Mouse (Mus musculus) ES-Bruce4 (cell line): ENCODE measurements around the gene Prox1. TPM values are rescaled to one million over a fixed set of nuclear protein-coding genes. Genes with fewer than 3 reads are reported as not detected.

Experiments
- H3K27ac ChIP-seq: 2 replicates; pipeline ENCODE4 v1.5.1; 2012; ENCODE audit warnings: low read length, inconsistent platforms; ENCODE audit not compliant: insufficient read depth
- H3K27me3 ChIP-seq: 2 replicates; pipeline ENCODE4 v1.6.1; 2012; ENCODE audit warnings: mild to moderate bottlenecking, low read length, inconsistent platforms; ENCODE audit not compliant: control insufficient read depth, poor library complexity, insufficient read depth, severe bottlenecking
- H3K36me3 ChIP-seq: 2 replicates; pipeline ENCODE4 v1.6.1; 2012; ENCODE audit warnings: inconsistent platforms, mild to moderate bottlenecking, low read length, moderate library complexity; ENCODE audit not compliant: control insufficient read depth, poor library complexity, insufficient read depth, severe bottlenecking
- H3K4me1 ChIP-seq: one replicate; pipeline ENCODE4 v1.8.1; 2011; ENCODE audit warnings: low read length; ENCODE audit not compliant: control insufficient read depth, insufficient read depth
- H3K4me3 ChIP-seq: 2 replicates; pipeline ENCODE4 v1.5.1; 2011; ENCODE audit warnings: low read depth, mild to moderate bottlenecking, low read length
- H3K9ac ChIP-seq: 2 replicates; pipeline ENCODE4 v1.6.1; 2012; ENCODE audit warnings: low read depth, mild to moderate bottlenecking, inconsistent platforms; ENCODE audit not compliant: poor library complexity, severe bottlenecking
- H3K9me3 ChIP-seq: replicated peaks from 2 replicates; pipeline ENCODE4 v1.6.1; 2012; ENCODE audit warnings: mild to moderate bottlenecking, low read length, inconsistent platforms; ENCODE audit not compliant: control insufficient read depth, poor library complexity, insufficient read depth, severe bottlenecking
- CTCF ChIP-seq: IDR thresholded peaks from one replicate; pipeline ENCODE4 v1.8.1; 2011; ENCODE audit warnings: low read depth, low read length
- EP300 ChIP-seq: IDR thresholded peaks from 2 replicates; pipeline ENCODE4 v1.6.1; 2011; ENCODE audit warnings: low read depth, low read length; ENCODE audit not compliant: insufficient read depth
- POLR2A ChIP-seq: IDR thresholded peaks from one replicate; pipeline ENCODE4 v1.8.1; 2011; ENCODE audit warnings: low read length; ENCODE audit not compliant: insufficient read depth
- polyA plus RNA-seq: library from polyadenylated mRNA; stranded (reverse); fragments of >200 nt; gene quantifications from 2 replicates; pipeline ENCODE4 v1.2.4, GENCODE M21; 2011; ENCODE audit warnings: low read depth; ENCODE audit not compliant: missing spikeins, insufficient read depth, insufficient read length

Prox1 gene
- polyA plus RNA-seq, 1 experiment = 1.7 TPM

- Histone ChIP-seq H3K27me3 (no peaks in the 10 kb centered on the region), H3K4me1 (no peaks in the 10 kb centered on the region)
These were observed 16.2 kb downstream of the Prox1 start for GRCm38 (mm10) chr1:190154292-190154691.

GRCm38 (mm10) chr1:190152603-190153002 is 17.9 kb downstream of the Prox1 start:
- no peak overlapping the region for H3K27ac ChIP-seq
- no peak overlapping the region for H3K9ac ChIP-seq
- no peak overlapping the region for H3K4me3 ChIP-seq
- no peaks in the 10 kb centered on the region for H3K36me3 ChIP-seq
- no peaks in the 10 kb centered on the region for H3K9me3 ChIP-seq
- H3K27me3 ChIP-seq = no peaks in the 10 kb centered on the region
- TF ChIP-seq EP300 = no peak
- TF ChIP-seq CTCF = no peak
- TF ChIP-seq POLR2A = no peak
- no peaks in the 10 kb centered on the region for H3K4me1 ChIP-seq

More at GRCm38 (mm10) chr1:190154292-190154691, 16.2 kb downstream of the Prox1 start:
- no peak overlapping the region for H3K9ac ChIP-seq
- H3K27ac ChIP-seq = no peak overlapping the region
- TF ChIP-seq EP300 = no peak
- TF ChIP-seq POLR2A = no peak
- no peak for TF ChIP-seq CTCF
- H3K9me3 ChIP-seq = no peaks in the 10 kb centered on the region
- no peaks in the 10 kb centered on the region for H3K36me3 ChIP-seq
- H3K4me3 ChIP-seq = no peak overlapping the region

- no peaks in the 10 kb centered on the region for H3K36me3 ChIP-seq
- no peak overlapping the region for H3K4me3 ChIP-seq
- H3K9me3 ChIP-seq = no peaks in the 10 kb centered on the region
- H3K27ac ChIP-seq = no peak overlapping the region
- TF ChIP-seq EP300 (no peak), POLR2A (no peak), CTCF (no peak)
- no peak overlapping the region for H3K9ac ChIP-seq
- no peaks in the 10 kb centered on the region for H3K27me3 ChIP-seq
- H3K4me1 ChIP-seq = no peaks in the 10 kb centered on the region
These were observed 21.2 kb downstream of the Prox1 start for GRCm38 (mm10) chr1:190149233-190149741.

- no peaks in the 10 kb centered on the region for H3K27me3 ChIP-seq
- TF ChIP-seq EP300 = no peak
- no peak for TF ChIP-seq CTCF
- no peak overlapping the region for H3K27ac ChIP-seq
- no peaks in the 10 kb centered on the region for H3K4me1 ChIP-seq
- no peaks in the 10 kb centered on the region for H3K9me3 ChIP-seq
- H3K9ac ChIP-seq = no peak overlapping the region
- no peak overlapping the region for H3K4me3 ChIP-seq
- no peaks in the 10 kb centered on the region for H3K36me3 ChIP-seq
These were observed 21.8 kb downstream of the Prox1 start for GRCm38 (mm10) chr1:190148661-190149232.

GRCm38 (mm10) chr1:190147816-190148215 is 22.7 kb downstream of the Prox1 start:
- no peaks in the 10 kb centered on the region for H3K36me3 ChIP-seq
- H3K9me3 ChIP-seq = no peaks in the 10 kb centered on the region
- TF ChIP-seq CTCF (no peak), POLR2A (no peak), EP300 (no peak)
- H3K9ac ChIP-seq = no peak overlapping the region
- no peaks in the 10 kb centered on the region for H3K4me1 ChIP-seq
- no peaks in the 10 kb centered on the region for H3K27me3 ChIP-seq
- no peak overlapping the region for H3K27ac ChIP-seq
- no peak overlapping the region for H3K4me3 ChIP-seq

- H3K4me3 ChIP-seq = no peak overlapping the region
- H3K27ac ChIP-seq = no peak overlapping the region
- no peak for TF ChIP-seq CTCF
- TF ChIP-seq EP300 = no peak
- TF ChIP-seq POLR2A = no peak
- no peaks in the 10 kb centered on the region for H3K27me3 ChIP-seq
- no peaks in the 10 kb centered on the region for H3K9me3 ChIP-seq
- H3K4me1 ChIP-seq = no peaks in the 10 kb centered on the region
- no peak overlapping the region for H3K9ac ChIP-seq
- H3K36me3 ChIP-seq = no peaks in the 10 kb centered on the region
These were observed 26.1 kb downstream of the Prox1 start for GRCm38 (mm10) chr1:190144416-190144815.
